Mouse (Mus musculus) gastrocnemius, postnatal 4 days (tissue): ENCODE results near the gene Gm20538. TPM values are rescaled to one million over a fixed set of nuclear protein-coding genes. Genes with fewer than 3 reads are reported as not detected.

Experiments used
- total RNA-seq, 2 experiments: library from RNA; stranded (reverse); gene quantifications; 2 replicates each; pipeline ENCODE4 v1.2.3; 2021

The Gm20538 gene
- total RNA-seq, 2 experiments from 2014 or later, result not detected

Other genes starting within 250 kb of the Gm20538 start
- gene Scd4, start 219.7 kb downstream of the Gm20538 start, total RNA-seq, result under 1 TPM; 0.62 to 0.71 TPM
- gene Scd1, start 145.0 kb downstream of the Gm20538 start, total RNA-seq, result 10 to 100 TPM; 26.1 to 33.2 TPM
- not detected for gene Wnt8b, start 59.4 kb downstream of the Gm20538 start, total RNA-seq
- 1 to 10 TPM; 3.1 to 3.3 TPM for gene Sec31b, start 7.0 kb downstream of the Gm20538 start, total RNA-seq
- 100 to 1,000 TPM; 534 to 566 TPM for gene Ndufb8, start 2.6 kb upstream of the Gm20538 start, total RNA-seq
- gene Hif1an, start 10.0 kb upstream of the Gm20538 start, total RNA-seq, result 100 to 1,000 TPM; 110 to 121 TPM
- not detected for gene Pax2, start 203.2 kb upstream of the Gm20538 start, total RNA-seq